Mouse (Mus musculus) ovary, postnatal 10 days (tissue): ENCODE measurements around the gene Ei24.

Source experiments
- DNase-seq: peaks from one replicate; pipeline ENCODE4 v3.0.0; 2022; ENCODE audit warnings: low spot score

Gene Ei24

GRCm38 (mm10) chr9:36796781-36797555 lies at the start of gene Ei24:
Gene Ei24 (minus strand): TSS chr9:36797393.
- DNase-seq, result peak; percentile 86

DNA sequence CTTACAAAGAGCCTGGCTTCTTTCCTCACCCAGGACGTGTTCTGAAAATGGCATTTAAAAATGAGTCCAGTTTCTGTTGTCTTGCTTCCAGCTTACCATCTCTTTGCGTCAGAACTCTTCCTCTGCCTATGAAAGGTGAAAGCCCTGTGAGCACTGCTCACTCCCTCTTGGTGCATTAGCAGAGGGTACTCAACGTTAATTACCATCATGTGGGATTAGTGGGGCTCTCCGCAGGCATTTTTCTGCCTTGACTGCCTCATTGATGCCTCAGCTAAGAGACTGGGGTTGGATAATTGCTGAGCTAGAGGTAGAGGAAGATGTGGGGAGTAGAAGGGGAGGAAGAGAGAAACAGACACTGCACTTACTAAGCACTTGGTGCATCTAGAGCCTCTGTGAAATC lies 49.2 kb upstream of the Ei24 start:
- no peak for DNase-seq

DNA sequence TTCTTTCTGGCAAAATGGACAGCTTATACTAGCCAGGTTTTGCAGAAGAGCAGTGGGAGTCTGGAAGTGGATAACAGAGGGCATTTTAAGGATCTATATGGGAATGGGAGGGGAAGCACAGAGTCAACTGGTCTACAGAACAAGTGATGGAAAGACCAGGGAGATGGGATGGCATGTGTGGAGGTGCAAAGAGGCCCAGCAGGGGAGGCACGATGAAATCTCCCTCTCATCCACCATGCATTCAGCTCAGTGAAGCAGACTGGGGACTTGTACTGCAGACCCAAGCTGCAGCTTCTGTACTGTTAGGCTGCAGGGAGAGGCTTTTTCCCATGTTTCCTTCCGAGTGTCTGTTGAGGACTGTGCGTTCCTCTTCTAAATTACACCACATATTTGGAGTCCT lies 36.7 kb upstream of the Ei24 start:
- DNase-seq, result no peak

DNA sequence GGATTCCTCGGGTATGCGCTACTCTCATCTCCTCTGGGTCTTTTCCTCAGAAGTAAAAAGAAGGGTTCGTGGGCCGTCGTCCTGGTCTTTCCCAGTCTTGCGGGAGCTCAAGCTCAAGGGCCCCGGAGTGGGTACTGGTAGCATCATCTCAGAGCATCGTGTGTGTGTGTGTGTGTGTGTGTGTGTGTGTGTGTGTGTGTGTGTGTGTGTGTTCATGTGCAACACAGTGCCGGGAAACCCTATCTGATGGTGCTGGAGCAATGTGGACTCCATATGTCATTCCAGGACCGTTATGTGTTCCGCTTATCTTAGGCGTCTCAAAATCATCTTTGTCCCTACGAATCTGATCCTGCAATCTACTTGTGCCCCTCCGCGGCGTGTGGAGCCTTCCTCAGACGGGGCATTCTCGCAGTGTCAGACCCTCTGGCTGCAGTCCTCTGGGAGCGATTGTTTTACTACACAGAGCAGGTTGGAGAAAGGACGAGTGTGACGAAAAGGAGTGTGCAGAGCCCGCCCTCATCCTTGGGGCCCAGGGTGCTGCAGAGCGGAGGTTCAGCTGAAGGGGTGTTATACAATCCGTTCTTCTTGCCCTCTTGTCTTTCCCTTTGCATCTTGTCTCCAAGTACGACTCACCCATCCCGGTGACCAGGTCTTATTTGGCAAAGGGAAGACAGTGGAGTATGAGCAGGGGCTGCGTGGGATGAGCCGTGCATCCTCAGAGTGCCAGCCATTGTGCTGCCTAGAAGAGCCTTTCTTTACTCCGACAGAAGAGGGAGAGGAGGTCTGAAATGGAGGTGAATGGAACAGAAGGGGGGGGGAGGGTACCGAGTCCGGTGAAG lies 36.1 kb upstream of the Ei24 start:
- peak; percentile 5 for DNase-seq

DNA sequence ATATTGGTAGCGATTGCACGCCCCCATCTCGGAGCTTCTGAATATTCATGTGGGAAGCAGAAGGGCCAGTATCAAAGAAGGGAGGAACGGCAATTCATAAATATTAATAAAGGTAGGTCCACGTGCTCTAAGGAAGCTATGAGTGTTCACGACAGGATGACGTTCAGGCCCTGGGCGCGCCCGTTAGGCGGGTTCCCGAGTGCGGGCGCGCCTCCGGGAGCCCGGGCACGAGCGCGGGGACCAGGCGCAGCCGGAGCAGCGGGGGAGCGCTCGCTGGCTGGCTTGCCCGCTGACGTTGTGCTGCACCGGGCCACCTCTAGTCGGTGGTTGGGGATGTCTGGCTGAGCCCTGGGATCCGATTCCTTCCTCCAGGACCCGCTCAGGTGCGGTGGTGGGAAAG lies 35.3 kb upstream of the Ei24 start:
- DNase-seq, result peak; percentile 26

DNA sequence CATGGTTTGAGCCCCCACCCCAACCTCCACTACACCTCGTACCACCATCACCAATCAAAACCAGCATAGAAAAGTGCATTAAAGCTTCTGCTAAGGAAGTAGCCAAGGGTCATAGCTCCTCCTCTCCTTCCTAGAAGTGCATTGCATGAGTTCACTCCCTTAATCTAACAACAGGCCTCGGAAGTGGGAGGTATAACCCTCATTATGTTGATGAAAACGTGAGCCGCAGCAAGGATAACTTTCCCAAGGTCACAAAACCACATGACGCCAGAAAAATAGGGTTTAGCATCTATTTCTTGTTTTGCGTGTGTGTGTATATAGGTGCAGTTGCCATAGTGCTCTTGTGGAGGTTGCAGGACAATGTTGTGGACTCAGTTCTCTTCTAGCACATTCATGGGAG lies 34.2 kb upstream of the Ei24 start:
- no peak for DNase-seq

GRCm38 (mm10) chr9:36826612-36827363 lies 29.6 kb upstream of the Ei24 start:
- DNase-seq, result no peak

DNA sequence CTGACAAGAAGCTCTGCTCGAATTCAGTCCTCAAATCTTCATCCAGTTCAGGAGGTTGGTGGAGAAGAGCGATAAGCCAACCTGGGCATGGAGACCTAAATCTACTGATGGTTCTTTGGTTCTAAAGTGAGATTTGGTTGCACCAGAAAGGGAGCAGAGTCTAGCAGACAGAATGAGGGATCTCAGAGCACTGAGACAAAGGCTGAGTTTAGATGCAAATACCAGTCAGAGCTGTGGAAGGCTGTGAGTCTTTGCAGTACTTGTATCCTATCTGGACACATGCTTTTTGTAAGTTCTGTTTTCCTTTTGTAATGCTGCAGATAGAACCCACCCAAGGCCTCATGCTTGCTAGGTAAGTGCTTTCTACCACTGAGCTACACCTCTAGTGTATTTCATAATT lies 24.8 kb upstream of the Ei24 start:
- no peak for DNase-seq

DNA sequence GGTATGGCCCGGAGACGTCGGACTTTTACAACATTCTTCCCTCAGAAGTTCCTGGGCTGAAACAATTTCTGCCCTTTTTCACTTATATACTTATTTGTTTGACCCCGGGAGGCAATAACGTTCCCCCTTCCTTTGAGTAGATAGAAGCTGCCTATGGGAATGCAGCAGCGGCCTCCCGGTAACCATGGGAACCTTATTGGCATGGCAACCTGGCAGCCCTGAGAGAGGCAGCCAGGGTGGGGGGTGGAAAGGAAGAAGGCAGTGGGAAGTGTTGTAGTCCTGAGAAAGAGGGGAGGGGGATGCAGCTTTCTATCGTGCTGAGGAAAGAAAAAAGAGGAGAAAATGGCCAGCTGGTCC lies 24.4 kb upstream of the Ei24 start, which contains the start of gene Fez1:
Gene Fez1 (plus strand): TSS at position 221 of the 357 bp plus-strand sequence.
- no peak for DNase-seq

DNA sequence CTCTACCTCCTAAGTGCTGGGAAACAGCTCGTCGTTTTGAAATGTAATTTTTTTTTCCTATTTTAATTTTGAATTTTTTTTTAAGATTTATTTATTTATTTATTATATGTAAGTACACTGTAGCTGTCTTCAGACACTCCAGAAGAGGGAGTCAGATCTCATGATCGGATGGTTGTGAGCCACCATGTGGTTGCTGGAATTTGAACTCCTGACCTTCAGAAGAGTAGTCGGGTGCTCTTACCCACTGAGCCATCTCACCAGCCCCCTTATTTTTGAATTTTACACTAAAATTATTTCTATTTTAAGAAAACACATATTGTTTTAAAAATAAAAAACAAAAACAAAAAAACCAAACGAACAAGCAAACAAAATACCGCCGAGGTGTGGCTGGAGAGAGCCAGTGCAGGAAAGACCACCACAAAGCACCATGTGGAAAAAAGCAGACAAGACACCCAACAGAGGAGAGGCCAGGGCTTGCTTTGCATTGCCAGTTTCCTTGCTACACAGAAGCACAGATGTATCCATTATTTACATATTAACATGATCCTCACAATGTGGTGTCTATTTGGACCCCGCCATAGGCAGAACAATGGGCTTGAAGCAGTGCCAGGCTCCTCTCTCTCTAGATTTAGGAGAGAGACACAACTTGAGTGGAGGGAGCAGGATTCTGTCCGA lies 23.9 kb upstream of the Ei24 start:
- no peak for DNase-seq

DNA sequence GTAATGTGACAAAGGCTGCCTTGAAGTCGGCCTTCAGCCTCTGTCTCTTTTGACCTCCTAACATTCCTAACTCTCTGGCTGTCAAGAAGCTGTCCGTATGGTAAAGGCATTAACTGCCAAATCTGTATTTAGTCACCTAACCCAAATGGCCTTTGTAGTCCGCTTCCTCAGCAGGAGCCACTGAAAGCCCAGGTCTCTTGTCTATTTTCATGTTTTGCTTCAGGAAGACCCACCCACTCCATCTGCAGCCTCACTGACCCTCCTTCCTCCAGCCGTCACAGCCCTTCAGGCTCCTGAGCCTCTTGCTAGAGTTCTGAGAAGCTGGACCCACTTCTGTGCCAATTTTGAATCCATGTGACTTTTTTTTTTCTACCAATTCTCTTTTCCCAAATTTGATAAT lies 21.7 kb upstream of the Ei24 start:
- DNase-seq, result no peak

DNA sequence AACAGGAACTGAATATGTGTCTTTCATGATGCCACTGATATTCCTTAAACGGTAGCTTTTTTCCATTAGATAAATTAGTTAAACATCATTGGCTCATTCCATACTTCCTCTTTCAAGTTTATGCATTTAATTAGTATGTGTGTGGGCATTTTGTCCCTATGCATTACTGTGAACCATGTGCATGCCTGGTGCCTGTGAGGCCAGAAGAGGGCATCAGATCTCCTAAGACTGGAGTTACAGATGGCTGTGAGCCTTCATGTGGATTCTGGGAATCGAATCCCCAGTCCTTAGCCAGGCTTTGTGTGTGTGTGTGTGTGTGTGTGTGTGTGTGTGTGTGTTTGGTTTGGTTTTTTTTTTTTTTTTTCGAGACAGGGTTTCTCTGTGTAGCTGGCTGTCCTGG lies 17.3 kb upstream of the Ei24 start:
- DNase-seq, result no peak

DNA sequence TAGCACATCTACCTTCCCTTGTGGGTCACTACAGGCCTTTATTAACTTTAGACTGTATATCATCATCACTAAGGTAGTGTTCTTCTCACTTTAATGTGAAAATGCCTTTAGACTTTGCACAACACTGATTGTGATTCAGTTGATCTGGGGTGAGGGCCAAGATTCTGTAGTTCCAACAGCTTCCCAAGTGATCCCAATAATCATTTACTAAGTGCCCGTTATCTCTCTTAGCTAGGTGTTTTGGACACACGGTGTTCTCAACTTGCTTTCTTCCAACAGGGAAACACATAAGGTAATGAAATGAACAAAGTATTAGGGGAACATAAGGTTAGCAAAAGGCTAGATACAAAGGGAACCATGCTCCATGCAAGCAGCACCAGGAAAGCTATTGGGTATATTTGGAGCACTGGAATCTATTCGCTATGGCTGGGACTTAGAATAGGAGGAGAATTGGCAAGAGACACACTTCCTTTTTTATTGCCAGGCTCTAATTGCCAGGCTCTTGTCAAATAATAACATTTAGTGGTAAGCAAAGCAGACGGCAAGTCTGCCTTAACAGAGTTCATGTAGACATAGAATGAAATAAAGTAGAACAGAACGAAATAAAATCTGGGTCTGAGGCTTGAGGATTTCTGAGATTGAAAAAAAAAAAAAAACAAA lies 11.1 kb upstream of the Ei24 start:
- DNase-seq, result no peak

GRCm38 (mm10) chr9:36805256-36805975 lies 8.2 kb upstream of the Ei24 start:
- DNase-seq, result no peak

GRCm38 (mm10) chr9:36803926-36804325 lies 6.7 kb upstream of the Ei24 start:
- no peak for DNase-seq

DNA sequence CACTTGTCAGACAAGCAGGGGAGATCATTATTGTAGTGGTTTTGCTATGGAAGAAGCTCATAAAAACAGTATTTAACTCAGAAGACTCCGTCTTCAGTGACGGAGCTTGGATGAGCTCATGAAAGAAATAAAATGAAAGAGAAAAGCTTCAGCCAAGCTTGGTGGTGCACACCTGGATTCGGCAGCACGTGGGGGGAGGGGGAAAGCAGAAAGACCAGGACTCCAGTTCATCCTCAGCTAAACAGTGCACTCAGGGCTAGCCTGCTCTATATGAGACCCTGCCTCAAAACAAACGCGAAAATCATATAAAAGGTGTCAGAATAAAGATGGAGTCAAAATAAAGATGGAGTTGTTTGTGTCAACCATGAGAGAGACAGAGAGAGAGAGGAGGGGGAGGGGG lies 6.2 kb upstream of the Ei24 start:
- DNase-seq, result no peak

DNA sequence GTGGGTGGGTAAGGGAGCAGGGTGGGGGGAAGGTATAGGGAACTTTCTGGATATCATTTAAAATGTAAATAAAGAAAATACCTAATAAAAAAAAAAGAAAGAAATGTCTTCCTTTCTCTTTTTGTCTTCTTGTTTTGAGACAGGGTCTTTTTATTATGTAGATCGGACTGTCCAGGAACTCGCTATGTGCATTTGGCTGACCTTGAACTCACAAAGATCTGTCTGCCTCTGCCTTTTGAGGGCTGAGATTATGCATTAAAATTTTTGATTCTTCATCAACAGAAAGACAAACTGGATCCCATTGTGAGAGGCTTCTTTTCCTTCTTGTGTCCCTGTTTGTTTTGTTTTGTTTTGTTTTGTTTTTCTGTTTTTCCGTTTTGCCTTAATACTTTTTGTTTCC lies 5.8 kb upstream of the Ei24 start:
- no peak for DNase-seq

DNA sequence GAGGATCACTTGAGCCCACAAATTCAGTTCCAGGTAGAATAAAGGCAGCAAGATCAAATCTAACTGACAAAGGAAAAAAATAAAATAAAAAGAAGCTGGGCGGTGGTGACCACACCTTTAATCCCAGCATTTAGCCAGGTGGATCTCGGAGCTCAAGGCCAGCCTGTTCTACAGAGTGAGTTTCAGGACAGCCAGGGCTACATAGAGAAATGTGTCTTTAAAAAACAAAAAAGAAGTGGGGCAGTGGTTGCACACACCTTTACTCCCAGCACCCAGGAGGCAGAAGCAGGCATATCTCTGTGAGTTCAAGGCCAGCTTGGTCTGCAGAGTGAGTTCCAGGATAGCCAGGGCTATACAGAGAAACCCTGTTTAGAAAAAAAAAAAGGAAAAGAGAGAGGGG lies 4.8 kb upstream of the Ei24 start:
- no peak for DNase-seq

GRCm38 (mm10) chr9:36796224-36796623 lies 969 bp downstream of the Ei24 start:
- DNase-seq, result no peak

DNA sequence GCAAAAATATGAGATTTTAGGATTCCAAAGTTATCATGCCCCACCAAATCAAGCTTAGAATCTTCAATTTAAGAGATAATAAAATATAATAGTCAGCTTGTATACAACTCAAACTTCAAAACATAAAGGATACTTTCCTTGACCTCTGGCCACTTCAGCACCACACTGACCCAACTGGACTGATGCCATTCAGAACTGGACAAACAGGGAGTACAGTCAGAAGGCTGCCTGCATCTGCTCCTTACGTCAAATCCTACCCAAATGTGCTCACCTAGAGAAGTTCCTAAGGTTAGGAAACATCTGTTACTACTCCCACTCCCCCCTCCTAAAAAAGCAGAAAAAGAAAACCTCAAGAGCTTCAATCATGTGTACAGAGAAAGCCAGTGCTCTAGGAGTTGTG lies 1.6 kb downstream of the Ei24 start:
- no peak for DNase-seq

GRCm38 (mm10) chr9:36794487-36794886 lies 2.7 kb downstream of the Ei24 start:
- no peak for DNase-seq
